Mouse (Mus musculus) T-cell, adult 2 months (primary cell): ENCODE results near the gene Gphn.

ENCODE experiments used
- DNase-seq: peaks from one replicate; pipeline ENCODE4 v3.0.0; 2022; ENCODE audit warnings: low spot score

Gphn gene

DNA sequence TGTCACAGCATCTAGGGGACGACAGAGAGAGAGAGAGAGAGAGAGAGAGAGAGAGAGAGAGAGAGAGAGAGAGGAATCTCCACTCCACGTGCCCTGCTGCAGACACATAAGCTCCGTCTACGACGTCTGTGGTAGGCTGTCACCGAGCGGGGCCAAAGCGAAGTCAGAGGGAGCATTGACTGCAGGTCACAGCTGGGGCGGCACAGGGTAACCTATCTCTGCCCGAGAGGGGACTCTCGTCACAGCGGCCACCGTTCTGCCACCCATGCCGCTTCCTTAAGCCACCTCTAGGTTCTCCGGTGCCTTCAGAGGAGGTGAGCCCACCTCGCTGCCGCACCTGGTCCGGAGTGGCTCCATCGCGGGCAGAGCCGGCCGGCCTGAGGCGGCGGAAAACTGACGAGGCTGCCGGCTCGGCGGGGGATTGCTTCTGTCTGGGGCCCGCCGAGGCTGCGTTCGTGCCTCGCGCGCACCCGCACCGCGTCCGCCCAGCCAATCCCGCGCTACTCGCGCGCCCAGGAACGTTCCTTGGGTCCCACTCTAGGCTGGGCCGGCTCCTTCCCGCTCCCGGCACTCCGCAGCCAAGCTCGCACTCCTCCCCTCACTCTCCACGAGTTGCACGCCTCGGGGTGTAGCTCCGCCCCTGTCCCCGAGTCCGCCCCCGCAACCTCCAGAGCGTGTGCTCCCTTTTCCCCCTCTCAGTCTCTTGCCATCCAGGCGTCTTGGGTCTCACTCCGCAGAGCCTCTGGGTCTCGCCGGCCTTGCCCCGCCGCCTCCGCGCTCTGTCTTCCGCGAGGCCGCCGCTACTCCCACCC lies at the start of gene Gphn:
Gene Gphn (plus strand): TSS at position 673 of the 812 bp plus-strand sequence.
- DNase-seq = peak; percentile 80

DNA sequence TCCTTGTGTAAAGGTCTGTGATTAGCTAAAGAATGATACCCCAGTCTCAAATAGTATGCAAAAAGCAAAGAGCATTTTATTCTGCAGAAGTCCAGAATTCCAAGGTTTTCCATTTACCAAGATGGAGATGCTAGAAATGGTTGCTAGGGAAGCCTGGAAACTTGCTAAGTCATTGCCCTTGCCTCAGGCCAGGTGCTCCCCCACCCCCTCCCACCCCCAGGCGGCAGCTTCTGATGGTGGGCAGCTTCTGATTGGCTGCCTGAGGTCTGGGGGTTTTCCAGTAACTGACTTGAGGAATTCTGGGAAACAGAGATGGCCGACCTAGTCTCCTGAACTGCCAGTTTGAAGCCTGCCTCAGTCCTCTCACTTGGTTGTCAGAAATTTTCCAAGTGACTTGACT lies 44.7 kb upstream of the Gphn start:
- no peak for DNase-seq

DNA sequence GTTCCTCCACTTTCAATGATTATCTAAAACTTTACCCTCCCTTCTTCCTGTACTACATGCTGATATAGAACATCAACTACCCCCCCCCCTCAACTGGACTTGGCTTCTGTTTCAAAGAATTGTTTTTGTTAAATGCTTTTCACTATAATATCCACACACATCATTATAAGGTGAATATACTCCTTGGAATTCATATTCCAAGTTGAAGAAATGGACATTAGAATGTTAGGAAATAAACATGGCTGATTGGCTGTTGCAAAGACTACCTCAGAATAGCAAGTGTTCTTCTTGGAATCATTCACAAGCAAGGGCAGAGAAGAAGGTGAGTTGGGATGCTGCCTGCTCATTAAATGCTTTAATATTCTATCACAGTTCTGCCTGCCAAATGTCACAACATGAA lies 32.2 kb upstream of the Gphn start, which contains the start of gene Gm6657:
Gene Gm6657 (plus strand): TSS at position 301 of the 400 bp plus-strand sequence.
- no peak for DNase-seq

DNA sequence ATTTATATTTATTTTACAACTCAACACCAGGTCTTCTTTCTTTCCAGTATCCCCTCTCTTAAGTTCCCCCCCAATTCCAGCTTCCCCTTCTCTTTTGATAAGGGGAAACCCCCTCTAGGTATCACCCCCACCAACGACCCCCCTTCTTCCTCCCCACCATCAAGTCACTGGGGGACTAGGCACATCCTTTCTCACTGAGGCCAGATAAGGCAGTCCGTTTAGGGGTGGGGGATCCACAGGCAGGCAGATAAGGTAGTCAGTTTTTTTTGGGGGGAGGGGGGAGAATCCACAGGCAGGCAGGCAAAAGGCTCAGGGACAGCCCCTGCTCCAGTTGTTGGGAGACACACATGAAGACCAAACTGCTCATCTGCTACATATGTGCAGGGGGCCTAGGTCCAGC lies 30.8 kb upstream of the Gphn start:
- no peak for DNase-seq

DNA sequence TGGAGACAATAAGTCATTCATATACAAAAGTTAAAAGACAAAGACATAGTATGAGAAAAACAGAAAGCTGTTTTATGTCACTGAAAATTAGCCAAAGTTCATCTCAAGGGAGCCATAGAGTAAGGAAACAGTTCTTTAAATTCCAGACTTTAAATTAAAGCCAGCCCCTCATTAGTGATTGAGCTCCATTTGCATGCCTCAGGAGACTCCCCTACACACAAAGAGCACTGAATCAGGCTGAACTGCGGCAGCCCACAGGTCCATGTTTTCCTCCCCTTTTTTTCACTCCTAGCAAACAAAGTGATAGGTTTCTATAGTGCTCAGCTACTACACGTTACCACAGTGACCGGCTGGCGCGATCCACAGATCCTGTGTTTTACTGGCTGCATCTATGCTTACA lies 22.5 kb upstream of the Gphn start:
- no peak for DNase-seq

DNA sequence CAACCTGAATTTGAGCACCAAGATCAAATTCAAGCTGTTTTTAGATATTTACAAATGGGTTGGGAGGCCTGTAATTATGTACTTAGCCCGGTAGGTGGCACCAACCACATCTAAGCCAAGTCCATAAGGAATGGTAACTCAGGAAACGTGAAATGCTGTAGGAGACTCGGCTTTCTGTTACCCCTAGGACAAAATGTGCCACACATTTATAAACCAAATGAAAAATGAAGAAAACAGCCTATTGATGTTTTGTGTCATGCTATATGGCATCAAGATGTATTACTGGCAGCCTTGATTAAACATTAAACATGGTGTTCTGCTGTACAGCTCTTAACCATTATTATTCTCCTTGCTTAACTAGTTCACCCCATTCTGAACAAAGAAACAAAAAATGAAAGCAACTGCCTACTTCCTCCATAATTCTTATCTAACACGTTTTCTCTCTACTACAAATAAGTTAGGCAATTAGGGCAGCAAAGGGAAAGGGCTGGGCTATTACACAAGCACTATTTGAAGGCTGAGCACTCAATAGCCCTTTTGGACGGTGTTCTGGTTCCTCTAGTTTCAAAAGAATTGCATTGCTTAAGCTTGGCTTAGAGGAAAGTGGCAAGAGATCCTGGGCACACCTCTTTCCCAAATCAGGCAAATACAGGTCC lies 20.1 kb upstream of the Gphn start:
- peak; percentile 40 for DNase-seq

DNA sequence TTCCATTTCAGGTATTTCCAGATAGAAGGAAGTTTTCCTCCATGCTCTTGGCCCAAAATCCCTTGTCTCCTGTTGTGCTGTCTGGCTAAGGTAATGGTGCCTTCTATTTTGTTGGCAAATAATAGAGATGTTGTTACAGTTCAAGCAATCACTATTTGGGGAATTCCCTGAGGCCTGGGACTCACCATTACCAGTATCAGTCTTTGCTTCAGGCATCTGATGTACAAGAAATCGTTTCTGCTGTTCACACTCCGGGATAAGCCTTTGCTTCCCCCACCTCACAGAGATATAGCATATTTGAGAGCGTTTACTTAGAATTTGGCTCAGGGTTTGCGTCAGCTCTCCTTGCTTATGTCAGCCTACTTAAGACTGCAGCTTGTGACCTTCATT lies 19.6 kb upstream of the Gphn start:
- no peak for DNase-seq

DNA sequence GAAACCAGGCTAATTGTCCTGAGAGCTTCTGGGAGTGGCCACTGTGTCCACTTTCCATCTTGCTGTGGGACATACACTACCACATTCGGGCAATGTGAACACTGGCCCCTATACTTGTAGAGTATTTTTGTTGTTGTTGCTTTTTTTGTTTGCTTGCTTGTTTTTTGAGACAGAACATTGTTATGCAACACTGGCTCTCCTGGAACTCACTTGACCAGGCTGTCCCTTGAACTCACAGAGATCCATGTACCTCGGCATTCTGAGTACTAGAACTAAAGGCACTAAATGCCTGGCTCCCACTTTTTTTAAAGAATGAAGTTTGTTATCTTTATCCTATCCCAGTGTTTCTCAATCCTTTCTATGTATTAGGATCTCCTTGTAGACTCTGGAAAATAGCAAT lies 16.3 kb upstream of the Gphn start:
- no peak for DNase-seq

DNA sequence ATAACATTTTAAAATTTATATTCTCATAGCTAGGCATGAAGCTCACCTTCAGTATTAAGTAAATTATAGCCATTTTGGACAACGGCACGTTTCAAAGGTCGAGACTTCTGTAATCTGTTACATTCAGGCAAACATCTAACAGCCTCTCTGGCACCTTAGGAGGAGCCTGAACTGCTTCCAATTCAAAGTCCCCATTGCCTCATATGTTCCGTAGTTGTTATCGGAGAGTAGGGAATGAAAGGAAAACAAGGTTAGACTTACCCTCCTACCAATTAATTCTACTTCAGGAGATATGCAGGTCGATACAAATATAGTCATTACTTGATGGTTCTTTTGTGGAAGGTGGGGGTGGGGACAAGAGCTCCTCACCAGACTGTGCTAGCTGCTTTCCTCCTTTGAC lies 10.7 kb upstream of the Gphn start:
- no peak for DNase-seq

DNA sequence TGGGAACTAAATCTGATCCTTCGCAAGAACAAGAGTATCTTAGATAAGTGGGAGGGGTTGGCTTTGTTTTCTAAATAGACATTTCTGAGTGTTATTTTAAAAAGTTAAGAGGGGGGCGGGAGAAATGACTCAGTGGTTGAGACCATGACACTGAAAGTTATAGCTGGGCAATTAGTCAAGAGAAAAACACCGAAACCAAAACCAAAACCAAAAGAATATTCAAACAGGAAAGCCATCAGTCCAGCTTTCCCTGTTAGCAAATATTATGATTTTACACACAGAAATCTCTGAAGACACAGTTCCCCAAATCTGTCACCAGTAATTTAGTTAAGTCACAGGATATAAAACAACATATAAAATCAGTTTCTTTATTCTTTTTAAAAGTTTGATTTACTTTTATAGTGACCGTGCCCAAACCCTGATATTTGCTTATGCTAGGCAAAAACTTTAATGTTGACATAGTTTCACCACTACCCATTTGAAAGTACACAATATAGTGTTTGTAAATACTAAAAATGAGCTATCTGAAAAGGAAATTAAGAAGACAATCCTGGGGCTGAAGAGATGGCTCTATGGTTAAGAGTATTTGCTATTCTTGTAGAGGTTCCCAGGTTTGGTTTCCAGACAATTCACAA lies 6.9 kb upstream of the Gphn start:
- no peak for DNase-seq

DNA sequence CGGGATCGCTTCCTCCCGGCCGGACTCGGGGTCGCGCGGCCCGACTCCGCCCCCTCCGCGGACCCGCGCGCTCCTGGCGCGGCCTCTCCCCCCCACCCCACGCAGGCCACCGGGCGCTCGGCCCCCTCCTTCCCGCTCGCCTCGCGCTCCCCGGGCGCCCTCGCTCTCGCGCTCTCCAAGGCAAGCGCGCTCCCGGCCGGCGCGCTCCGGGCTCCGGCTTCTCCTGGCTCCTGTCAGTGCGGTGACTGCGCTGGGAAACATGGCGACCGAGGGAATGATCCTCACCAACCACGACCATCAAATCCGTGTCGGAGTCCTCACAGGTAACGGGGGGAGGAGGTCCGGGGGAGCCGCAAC lies 318 bp downstream of the Gphn start:
- peak; percentile 49 for DNase-seq

DNA sequence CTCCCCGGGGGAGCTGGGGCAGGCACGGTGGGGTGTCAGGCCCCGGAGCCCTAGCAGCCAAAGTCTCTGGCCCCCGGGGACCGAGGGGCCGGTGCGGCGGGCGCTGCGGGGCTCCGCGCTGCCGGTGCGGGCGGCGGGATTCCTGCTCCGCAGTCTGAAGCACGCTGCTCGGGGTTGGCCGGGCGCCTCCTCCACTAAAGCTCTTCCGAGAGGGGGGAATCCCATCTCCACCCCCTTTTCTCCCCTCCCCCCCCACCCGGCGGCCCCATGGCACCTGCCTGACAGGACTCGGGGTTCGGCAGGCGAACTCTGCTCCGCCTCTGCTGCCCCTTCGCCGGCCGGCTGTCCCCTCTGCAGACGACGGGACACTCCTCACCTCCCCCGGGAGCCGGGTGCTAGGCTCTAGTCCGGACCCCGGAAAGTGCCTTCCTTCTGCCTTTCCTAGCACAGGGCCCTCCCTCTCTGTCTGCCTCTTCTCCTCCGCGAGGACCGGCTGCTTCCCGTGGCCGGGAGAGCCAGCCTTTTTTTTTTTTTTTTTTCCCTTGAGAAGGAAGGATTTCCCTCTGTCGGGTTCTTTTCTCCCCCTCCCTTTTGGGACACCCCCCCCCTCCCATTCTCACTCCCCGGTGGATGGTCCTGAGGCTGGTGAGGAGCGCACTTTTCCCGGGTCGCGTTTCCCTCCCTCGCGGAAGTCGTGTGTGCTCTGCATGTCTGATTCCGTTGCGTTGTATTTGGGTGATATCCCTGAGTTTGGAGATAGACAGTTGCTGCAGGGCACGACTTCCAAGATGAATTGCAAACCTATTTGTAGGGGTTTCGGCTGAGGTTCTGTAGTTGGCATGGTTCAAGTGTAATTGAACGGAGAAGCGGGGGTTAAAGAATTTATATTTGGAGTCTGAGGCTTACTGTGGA lies 1.1 kb downstream of the Gphn start:
- peak; percentile 23 for DNase-seq

DNA sequence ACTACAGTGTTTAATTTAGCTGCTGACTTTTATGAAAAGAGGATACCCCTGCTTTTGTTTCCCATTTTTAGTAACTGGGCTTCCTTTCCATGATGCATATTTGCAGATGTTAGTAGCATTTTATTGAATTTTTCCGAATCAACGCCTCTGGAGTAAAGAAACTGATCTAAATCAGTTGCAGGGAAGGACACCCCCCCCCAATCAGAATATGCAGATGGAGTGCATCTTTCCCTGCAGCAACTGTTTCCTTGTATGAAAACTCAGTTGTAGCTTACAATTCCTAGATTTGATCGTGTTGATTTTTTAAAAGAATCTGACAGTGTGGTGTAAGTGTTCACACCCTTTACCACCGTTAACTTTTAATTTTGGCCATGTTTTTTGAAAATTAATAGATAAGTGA lies 2.0 kb downstream of the Gphn start:
- DNase-seq = no peak

DNA sequence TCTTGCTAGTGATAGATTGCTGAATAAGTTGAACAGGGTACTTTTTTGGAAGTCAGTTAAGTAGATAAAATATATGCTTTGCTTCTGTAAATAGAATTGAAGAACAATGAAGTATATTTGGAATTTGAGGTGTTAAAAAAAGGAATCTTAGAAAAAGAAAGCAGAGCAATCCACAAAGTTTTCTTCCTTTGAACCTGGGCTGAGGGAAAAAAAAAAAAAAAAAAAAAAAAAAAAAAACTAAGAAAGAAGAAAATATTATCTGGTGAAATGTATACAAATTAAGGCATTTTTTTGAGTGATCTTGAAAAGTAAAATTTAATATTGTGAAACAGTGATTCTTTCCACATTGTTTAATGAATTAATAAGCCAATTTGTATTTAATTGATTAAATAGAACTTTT lies 6.4 kb downstream of the Gphn start:
- no peak for DNase-seq

DNA sequence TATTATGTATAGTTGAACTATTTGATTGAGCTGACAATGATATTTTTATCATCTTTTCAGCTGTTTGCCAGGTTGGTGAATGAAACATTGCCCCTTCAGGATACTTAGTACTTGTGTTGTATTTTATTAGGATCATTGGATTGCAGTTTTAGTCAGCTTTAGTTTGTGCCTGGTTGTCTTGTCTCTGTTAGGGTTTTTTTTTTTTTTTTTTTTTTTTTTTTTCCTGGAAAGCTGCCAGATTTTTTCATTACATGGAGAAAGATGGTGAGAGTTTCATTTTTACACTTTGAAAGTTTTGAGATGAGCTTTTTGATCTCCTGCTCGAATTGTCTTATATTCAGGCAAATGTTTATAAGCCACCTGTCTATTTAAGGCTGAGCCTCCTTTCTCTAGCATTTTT lies 22.2 kb downstream of the Gphn start:
- DNase-seq = no peak

DNA sequence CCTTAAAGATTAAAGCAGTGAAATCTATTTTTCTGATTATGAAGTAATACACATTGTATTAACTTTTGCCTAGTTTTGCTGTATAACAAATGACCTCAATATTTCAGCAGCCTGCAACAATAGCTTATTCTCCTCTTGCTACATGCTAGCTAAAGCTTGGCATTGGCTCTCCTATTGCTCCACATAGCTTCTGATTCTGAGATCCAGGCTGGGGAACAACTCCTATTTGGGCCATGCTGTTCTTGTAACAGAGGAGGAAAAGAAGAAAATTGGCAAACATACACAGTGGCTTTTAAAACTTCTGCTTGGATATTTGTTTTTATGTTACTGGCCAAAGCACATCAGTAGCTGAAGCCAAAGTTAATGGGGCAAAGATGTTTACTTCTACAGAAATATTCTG lies 23.0 kb downstream of the Gphn start:
- DNase-seq = no peak

DNA sequence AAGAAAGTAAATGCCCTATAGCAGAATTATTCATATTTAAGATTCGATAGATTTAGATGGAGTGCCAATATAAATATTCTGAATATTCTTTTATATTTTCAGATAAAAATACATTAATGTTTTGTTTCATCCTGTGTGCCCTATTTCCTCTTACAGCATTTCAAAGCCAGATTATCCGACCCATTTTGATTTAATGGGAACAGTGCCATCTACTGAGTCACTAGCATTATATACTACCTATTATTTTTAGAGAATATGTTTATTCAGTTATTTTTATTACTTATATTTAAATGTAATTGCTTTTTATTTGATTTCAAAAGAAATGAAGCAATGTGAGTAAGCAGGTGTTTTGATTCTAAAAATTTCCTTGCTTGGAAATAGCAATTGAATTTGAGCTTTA lies 51.2 kb downstream of the Gphn start:
- DNase-seq = no peak

DNA sequence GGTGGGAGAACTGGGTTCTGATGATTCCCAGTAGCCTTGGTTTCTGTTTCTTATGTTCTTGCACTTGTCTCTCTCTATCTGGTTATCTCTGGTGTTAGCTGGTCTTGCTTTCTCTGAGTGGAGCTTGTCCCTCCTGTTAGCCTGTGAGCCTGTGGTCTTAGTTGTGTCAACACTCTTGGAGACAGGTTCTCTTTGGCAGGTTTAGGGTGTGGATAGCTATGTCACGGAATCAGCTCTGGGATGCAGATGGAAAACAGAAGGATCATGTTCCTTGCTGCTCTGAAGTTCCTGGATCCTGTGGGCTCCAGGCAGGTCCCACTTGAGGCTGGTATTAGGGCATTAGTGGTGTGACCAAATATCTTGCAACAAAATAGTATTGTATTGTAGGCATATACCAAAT lies 64.2 kb downstream of the Gphn start:
- no peak for DNase-seq

DNA sequence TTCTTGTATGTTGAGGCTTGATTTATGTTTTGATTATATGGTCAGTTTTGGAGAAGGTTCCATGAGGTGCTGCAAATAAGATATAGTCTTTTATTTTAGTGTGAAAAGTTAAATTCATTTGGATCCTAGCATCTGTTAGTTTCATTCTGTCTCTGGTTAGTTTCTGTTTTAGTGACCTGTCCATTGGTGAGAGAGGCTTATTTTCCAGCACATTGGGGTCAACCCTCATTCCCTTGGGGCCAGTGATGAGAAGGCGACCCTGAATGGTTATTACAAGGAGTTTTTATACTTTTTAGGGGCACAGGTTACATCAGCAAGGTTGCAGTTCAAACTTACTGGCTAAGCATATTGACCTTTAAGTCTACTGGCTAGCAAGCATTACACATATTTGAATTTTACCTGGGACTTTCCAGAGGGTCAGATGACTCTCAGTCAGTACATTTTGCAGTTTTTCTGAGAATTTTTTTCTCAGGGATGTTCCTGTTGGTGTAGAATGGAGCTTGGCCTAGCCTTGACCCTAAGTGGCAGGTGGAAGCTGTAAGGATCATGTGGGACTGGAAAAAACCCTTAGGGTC lies 72.7 kb downstream of the Gphn start:
- no peak for DNase-seq

DNA sequence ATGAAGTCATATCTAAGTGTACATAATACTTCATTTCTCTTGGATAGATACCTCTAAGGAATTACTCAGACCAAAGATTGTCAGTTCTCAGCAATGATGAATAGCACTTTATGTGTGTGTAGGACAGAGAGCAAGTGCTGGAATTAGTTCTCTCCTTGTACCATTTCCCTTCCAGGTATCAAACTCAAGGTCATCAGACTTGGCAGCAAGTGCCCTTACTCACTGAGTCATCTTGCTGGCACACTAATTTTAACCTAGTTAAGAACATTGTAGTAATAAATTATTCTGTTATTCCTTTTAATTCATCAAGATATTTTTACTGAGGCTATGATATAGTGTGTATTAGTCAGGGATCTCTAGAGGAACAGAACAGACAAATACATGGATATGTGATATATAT lies 88.9 kb downstream of the Gphn start:
- no peak for DNase-seq

DNA sequence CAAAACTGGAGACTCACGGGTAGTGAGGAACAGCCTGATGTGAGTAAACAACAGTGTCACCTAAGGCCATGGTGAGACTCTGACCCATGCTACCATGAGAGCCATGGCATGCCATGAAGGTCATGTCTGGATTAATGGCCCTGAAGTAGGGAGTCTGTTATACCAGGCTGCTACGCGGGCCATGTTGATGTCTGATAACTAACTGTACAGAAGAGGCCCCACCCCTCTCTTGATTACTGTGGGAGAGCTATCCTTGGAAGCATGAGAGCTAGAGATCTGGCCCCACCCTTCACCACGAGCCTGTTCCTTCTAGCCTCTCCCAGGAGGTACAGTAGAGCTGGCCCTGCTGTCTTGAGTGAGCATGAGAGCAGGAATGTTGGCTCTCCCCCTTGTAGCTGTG lies 101.8 kb downstream of the Gphn start:
- no peak for DNase-seq

DNA sequence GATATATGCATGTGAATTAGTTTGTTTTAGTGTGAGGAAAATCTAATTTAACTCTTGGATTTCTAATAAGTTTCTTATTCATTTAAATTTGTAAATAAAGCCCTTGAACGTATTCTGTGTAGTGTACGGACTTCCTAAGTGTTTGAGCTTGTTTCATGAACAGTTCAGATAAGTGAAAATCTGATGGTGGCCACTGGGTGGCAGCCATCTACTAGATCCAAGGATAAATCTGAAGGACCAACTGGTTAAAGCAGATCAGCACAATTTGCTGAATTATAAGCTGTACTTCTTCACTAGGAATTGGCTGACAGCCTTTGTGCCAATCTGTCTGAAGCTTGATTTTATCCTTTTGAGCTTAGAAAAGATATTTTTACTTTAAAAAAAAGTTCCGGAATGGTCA lies 105.9 kb downstream of the Gphn start:
- peak; percentile 12 for DNase-seq
